Mouse (Mus musculus): ENCODE data around the gene Gpr139. TPM values are rescaled to one million over a fixed set of nuclear protein-coding genes. Genes with fewer than 3 reads are reported as not detected.

Gene Gpr139
- polyA plus RNA-seq, 2 experiments, result not detected

- Histone ChIP-seq H3K27ac (no peak overlapping the region), H3K9me3 (ENCODE audit: control insufficient read depth, low read length) (no peaks in the 10 kb centered on the region), H3K4me1 (replicated peaks; ENCODE audit: control insufficient read depth in 2 of 2, insufficient read depth in 2 of 2, low read length in 1 of 2) (no peaks in the 10 kb centered on the region), H3K36me3 (replicated peaks; ENCODE audit: control insufficient read depth, insufficient read depth, low read depth) (no peaks in the 10 kb centered on the region), H3K27me3 (ENCODE audit: control insufficient read depth, insufficient read depth, low read length) (no peaks in the 10 kb centered on the region), H3K4me2 (ENCODE audit: low read depth) (no peak overlapping the region), H3K9ac (replicated peaks) (no peak overlapping the region), H3K4me3 (ENCODE audit: insufficient read depth in 1 of 2, low read depth in 2 of 2, low read length in 2 of 2) (no peak overlapping the region)
- DNase-seq (ENCODE audit: low read depth in 3 of 3, low spot score in 3 of 3) (no peak), ATAC-seq (ENCODE audit: insufficient read depth) (no peak)
- no peak for TF ChIP-seq CTCF (IDR thresholded peaks at IDR 0.05; ENCODE audit: low read depth)
- TF ChIP-seq EP300 (IDR thresholded peaks at IDR 0.05; ENCODE audit: low read depth), result no peak
- 59% methylated on average over 4 of the region's 4 CpGs for WGBS (ENCODE audit: insufficient replicate concordance)
These were observed 78.5 kb downstream of the Gpr139 start for GRCm38 (mm10) chr7:119105878-119106277.

GRCm38 (mm10) chr7:119096583-119096982 lies 87.8 kb downstream of the Gpr139 start:
- no peak overlapping the region for H3K4me2 ChIP-seq (ENCODE audit: low read depth)
- no peak overlapping the region for H3K9ac ChIP-seq (replicated peaks)
- no peak overlapping the region for H3K27ac ChIP-seq
- no peaks in the 10 kb centered on the region for H3K4me1 ChIP-seq (replicated peaks; ENCODE audit: control insufficient read depth in 2 of 2, insufficient read depth in 2 of 2, low read length in 1 of 2)
- H3K4me3 ChIP-seq (ENCODE audit: insufficient read depth in 1 of 2, low read depth in 2 of 2, low read length in 2 of 2), result no peak overlapping the region
- TF ChIP-seq EP300 (IDR thresholded peaks at IDR 0.05; ENCODE audit: low read depth) (no peak), CTCF (IDR thresholded peaks at IDR 0.05; ENCODE audit: low read depth) (no peak)
- DNase-seq (ENCODE audit: low read depth in 3 of 3, low spot score in 3 of 3), result no peak
- H3K9me3 ChIP-seq (ENCODE audit: control insufficient read depth, low read length), result no peaks in the 10 kb centered on the region
- H3K36me3 ChIP-seq (replicated peaks; ENCODE audit: control insufficient read depth, insufficient read depth, low read depth), result no peaks in the 10 kb centered on the region
- H3K27me3 ChIP-seq (ENCODE audit: control insufficient read depth, insufficient read depth, low read length), result no peaks in the 10 kb centered on the region
- no peak for ATAC-seq (ENCODE audit: insufficient read depth)
- WGBS (ENCODE audit: insufficient replicate concordance), result 59% methylated on average over 3 of the region's 3 CpGs

Other genes with a start within 250 kb of the Gpr139 start
- 0.47 and 0.76 TPM in 2 replicates for gene Gprc5b, start 189.4 kb downstream of the Gpr139 start, polyA plus RNA-seq (2012; rRNA removed)
- gene Gprc5b, start 189.4 kb downstream of the Gpr139 start, polyA plus RNA-seq (2014; fragmentation: Nextera tagmentation; extraction: Ambion mirVana), result 0.30 and 0.58 TPM in 2 replicates

All from liver, embryonic 14.5 days (tissue).